Mouse (Mus musculus) heart, embryonic 10.5 days (tissue): ENCODE measurements around the gene Wfikkn2. TPM values are rescaled to one million over a fixed set of nuclear protein-coding genes. Genes with fewer than 3 reads are reported as not detected.

Experiments
- DNase-seq: peaks from one replicate; pipeline ENCODE4 v3.0.0-alpha.2; 2017; ENCODE audit warnings: low spot score
- H3K27ac ChIP-seq: fragments of 300-500 bp; sonication (generic); 2 replicates; pipeline ENCODE4 v1.5.1; 2016; ENCODE audit warnings: mild to moderate bottlenecking
- H3K27me3 ChIP-seq: fragments of 300-500 bp; sonication (generic); 2 replicates; pipeline ENCODE4 v1.6.1; 2016; ENCODE audit warnings: mild to moderate bottlenecking; ENCODE audit not compliant: poor library complexity, insufficient read depth, severe bottlenecking
- H3K36me3 ChIP-seq: fragments of 300-500 bp; sonication (generic); 2 replicates; pipeline ENCODE4 v1.6.1; 2016; ENCODE audit warnings: mild to moderate bottlenecking, moderate library complexity
- H3K4me1 ChIP-seq: fragments of 300-500 bp; sonication (generic); 2 replicates; pipeline ENCODE4 v1.6.1; 2016; ENCODE audit warnings: mild to moderate bottlenecking
- H3K4me3 ChIP-seq: fragments of 300-500 bp; sonication (generic); 2 replicates; pipeline ENCODE4 v1.5.1; 2016; ENCODE audit warnings: mild to moderate bottlenecking, moderate library complexity
- H3K9me3 ChIP-seq: fragments of 300-500 bp; sonication (generic); 2 replicates; pipeline ENCODE4 v1.6.1; 2016; ENCODE audit warnings: mild to moderate bottlenecking, moderate library complexity
- WGBS: fragments of 180-500 bp; shearing (Covaris S2); methylation state at CpG from one replicate; pipeline ENCODE4 v1.1.7; 2016; 5-methylcytosine and 5-hydroxymethylcytosine counted together
- polyA plus RNA-seq: library from polyadenylated mRNA; unstranded; fragments of >200 nt; fragmentation: Nextera tagmentation; extraction: Ambion mirVana; gene quantifications from 2 replicates; pipeline ENCODE4 v1.2.1, GENCODE M21; 2016

Wfikkn2 gene
- polyA plus RNA-seq, 1 experiment from 2014 or later, result 0.59 TPM

GRCm38 (mm10) chr11:94210191-94211086, 35.4 kb downstream of the Wfikkn2 start:
- DNase-seq, result peak; percentile 99
- whole genome bisulfite sequencing, result under 1% methylated on average over 50 of the region's 56 CpGs
- Histone ChIP-seq H3K27me3 (no peaks in the 10 kb centered on the region), H3K27ac (peak overlapping the region; percentile 99), H3K36me3 (peaks cover 14% of the 10 kb centered on the region), H3K4me3 (peak overlapping the region; percentile 97), H3K9me3 (no peaks in the 10 kb centered on the region), H3K4me1 (peaks cover 18% of the 10 kb centered on the region)

DNA sequence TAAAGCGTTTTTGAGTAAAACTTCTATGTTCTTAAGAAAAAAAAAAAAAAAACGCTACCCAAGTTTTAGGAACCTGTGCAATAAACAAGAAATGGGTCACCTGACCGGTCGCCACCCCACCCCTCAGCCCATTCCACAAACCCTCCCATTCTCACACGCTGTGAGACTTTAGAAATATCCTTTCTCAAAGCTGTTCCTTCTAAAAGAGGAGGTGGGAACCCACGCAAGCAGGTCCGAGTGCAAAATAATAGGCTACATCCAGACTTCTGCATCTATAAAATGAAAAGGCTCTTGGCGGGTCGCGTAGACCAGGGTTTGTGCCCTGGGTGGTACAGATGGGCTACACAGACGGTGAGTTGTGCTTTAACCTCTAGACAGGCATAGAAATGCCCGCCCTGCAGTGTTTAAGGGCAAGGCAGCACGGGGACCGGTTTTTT, 36.1 kb downstream of the Wfikkn2 start:
- Histone ChIP-seq H3K9me3 (no peaks in the 10 kb centered on the region), H3K4me1 (peaks cover 18% of the 10 kb centered on the region), H3K27ac (peak overlapping the region; percentile 99), H3K4me3 (peak overlapping the region; percentile 97), H3K36me3 (peaks cover 14% of the 10 kb centered on the region), H3K27me3 (no peaks in the 10 kb centered on the region)
- WGBS, result 3% methylated on average over 14 of the region's 14 CpGs
- no peak for DNase-seq

GRCm38 (mm10) chr11:94208811-94209675, 36.8 kb downstream of the Wfikkn2 start:
- peaks cover 8% of the 10 kb centered on the region for H3K36me3 ChIP-seq
- H3K4me3 ChIP-seq, result peak overlapping the region; percentile 97; the same call in 1 of the 2 replicates
- no peaks in the 10 kb centered on the region for H3K9me3 ChIP-seq
- H3K27ac ChIP-seq, result peak overlapping the region; percentile 99; the same call in 1 of the 2 replicates
- peaks cover 14% of the 10 kb centered on the region for H3K4me1 ChIP-seq
- 43% methylated on average over 8 of the region's 8 CpGs for WGBS
- no peaks in the 10 kb centered on the region for H3K27me3 ChIP-seq
- DNase-seq, result no peak

DNA sequence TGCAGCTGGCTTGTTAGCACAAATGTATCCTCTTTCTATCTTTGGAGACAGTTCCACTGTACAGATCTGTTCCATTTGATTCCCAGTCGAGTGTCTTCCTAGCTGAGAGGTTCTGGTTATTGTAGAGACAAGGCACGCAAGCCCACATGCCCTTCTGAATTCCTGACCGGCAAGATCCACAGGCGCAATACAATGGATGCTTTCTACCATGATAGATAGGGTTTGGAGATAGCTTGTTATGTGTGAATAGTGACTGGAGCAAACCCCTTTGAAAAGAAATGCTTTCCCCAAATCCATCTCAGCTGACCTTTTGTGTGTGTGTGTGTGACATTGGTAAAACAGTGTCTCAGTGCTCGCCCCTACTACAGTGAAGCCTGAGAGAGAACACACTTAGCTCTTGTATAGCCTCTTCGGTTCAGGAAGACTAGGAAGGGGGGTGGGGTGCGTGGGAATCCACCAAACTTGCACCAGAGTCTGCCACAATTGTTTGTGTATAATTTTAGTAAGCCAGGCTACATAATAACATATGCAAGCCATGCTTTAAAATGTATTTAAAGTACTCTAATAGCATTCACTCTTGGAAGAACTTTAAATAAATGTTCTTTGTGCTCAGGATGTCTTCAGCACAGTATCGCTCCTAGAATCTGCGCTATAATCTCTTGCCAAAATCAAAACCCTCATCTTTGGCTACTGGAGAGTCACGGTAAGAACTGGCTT, 39.2 kb downstream of the Wfikkn2 start:
- WGBS, result 70% methylated on average over 10 of the region's 10 CpGs
- Histone ChIP-seq H3K4me3 (no peak overlapping the region), H3K36me3 (no peaks in the 10 kb centered on the region), H3K4me1 (peaks cover 4% of the 10 kb centered on the region; the same call in 1 of the 2 replicates), H3K27me3 (no peaks in the 10 kb centered on the region), H3K27ac (no peak overlapping the region), H3K9me3 (no peaks in the 10 kb centered on the region)
- no peak for DNase-seq

GRCm38 (mm10) chr11:94203066-94203465, 42.7 kb downstream of the Wfikkn2 start:
- no peak for DNase-seq
- Histone ChIP-seq H3K4me3 (no peak overlapping the region), H3K4me1 (peaks cover 7% of the 10 kb centered on the region; the same call in 1 of the 2 replicates), H3K27me3 (no peaks in the 10 kb centered on the region), H3K9me3 (no peaks in the 10 kb centered on the region), H3K27ac (no peak overlapping the region), H3K36me3 (no peaks in the 10 kb centered on the region)
- 80% methylated on average over 3 of the region's 3 CpGs for WGBS

- H3K9me3 ChIP-seq, result no peaks in the 10 kb centered on the region
- no peak overlapping the region for H3K4me3 ChIP-seq
- 85% methylated on average over 5 of the region's 5 CpGs for WGBS
- H3K36me3 ChIP-seq, result no peaks in the 10 kb centered on the region
- H3K27ac ChIP-seq, result no peak overlapping the region
- H3K4me1 ChIP-seq, result peaks cover 7% of the 10 kb centered on the region; the same call in 1 of the 2 replicates
- H3K27me3 ChIP-seq, result no peaks in the 10 kb centered on the region
- no peak for DNase-seq
Measured at GRCm38 (mm10) chr11:94202106-94202505, 43.7 kb downstream of the Wfikkn2 start.

GRCm38 (mm10) chr11:94200422-94200821, 45.4 kb downstream of the Wfikkn2 start:
- Histone ChIP-seq H3K27ac (no peak overlapping the region), H3K4me3 (no peak overlapping the region), H3K36me3 (no peaks in the 10 kb centered on the region), H3K9me3 (no peaks in the 10 kb centered on the region), H3K4me1 (peaks cover 12% of the 10 kb centered on the region; the same call in 1 of the 2 replicates), H3K27me3 (no peaks in the 10 kb centered on the region)
- WGBS, result 55% methylated on average over 4 of the region's 4 CpGs
- no peak for DNase-seq

DNA sequence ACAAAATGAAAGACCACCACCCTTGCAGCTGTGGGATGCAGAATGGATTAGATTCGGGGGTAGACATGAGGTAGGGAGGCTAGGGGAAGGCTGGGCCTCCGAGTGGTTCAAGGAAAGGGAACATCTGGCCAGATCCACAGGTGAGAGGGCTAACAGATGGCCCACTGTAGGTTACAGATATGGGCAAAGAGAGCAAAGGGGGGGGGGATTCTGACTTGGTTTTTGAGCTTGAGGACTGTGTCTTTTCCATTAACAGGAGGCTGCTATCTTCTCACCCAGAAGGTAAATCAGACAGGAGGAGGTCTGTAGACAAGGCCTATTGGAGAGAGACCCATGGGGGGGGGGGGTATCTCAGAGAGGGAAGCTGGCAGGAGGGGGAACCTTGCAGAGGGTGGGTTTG, 46.0 kb downstream of the Wfikkn2 start:
- peaks cover 12% of the 10 kb centered on the region; the same call in 1 of the 2 replicates for H3K4me1 ChIP-seq
- WGBS, result 59% methylated on average over 2 of the region's 2 CpGs
- no peaks in the 10 kb centered on the region for H3K36me3 ChIP-seq
- no peak overlapping the region for H3K27ac ChIP-seq
- no peaks in the 10 kb centered on the region for H3K27me3 ChIP-seq
- H3K4me3 ChIP-seq, result no peak overlapping the region
- H3K9me3 ChIP-seq, result no peaks in the 10 kb centered on the region
- no peak for DNase-seq

- no peak overlapping the region for H3K4me3 ChIP-seq
- peaks cover 12% of the 10 kb centered on the region; the same call in 1 of the 2 replicates for H3K4me1 ChIP-seq
- no peaks in the 10 kb centered on the region for H3K27me3 ChIP-seq
- H3K27ac ChIP-seq, result no peak overlapping the region
- DNase-seq, result no peak
- 80% methylated on average over 7 of the region's 7 CpGs for WGBS
- H3K36me3 ChIP-seq, result no peaks in the 10 kb centered on the region
- no peaks in the 10 kb centered on the region for H3K9me3 ChIP-seq
Measured at GRCm38 (mm10) chr11:94198405-94199146, 47.2 kb downstream of the Wfikkn2 start.

DNA sequence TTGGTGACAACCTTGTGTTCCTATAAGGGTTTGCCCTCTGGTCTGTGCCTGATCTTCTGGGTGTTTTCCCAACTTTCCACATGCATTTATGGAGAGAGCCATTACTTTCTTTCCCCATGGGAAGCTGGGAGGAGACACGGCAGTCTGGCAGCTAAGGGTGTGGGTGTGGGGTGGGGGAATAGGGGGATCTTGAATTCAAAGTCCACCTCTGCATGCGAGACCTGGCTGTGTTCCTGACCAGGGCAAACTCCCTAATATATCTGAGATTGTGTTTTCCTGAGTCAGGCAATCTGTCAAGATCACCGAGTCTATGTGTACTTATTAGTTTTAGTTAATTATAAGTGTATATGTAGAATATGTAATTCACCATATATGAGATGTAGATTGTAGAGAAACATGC, 49.5 kb downstream of the Wfikkn2 start:
- H3K9me3 ChIP-seq, result no peaks in the 10 kb centered on the region
- no peak overlapping the region for H3K4me3 ChIP-seq
- no peak for DNase-seq
- 74% methylated on average over 3 of the region's 3 CpGs for WGBS
- no peak overlapping the region for H3K27ac ChIP-seq
- H3K27me3 ChIP-seq, result no peaks in the 10 kb centered on the region
- H3K36me3 ChIP-seq, result no peaks in the 10 kb centered on the region
- peaks cover 14% of the 10 kb centered on the region; the same call in 1 of the 2 replicates for H3K4me1 ChIP-seq

- Histone ChIP-seq H3K9me3 (no peaks in the 10 kb centered on the region), H3K4me3 (no peak overlapping the region), H3K36me3 (no peaks in the 10 kb centered on the region), H3K27me3 (no peaks in the 10 kb centered on the region), H3K4me1 (peaks cover 30% of the 10 kb centered on the region), H3K27ac (no peak overlapping the region)
- no peak for DNase-seq
- WGBS, result 69% methylated on average over 2 of the region's 2 CpGs
Measured at GRCm38 (mm10) chr11:94193109-94193508, 52.7 kb downstream of the Wfikkn2 start.

DNA sequence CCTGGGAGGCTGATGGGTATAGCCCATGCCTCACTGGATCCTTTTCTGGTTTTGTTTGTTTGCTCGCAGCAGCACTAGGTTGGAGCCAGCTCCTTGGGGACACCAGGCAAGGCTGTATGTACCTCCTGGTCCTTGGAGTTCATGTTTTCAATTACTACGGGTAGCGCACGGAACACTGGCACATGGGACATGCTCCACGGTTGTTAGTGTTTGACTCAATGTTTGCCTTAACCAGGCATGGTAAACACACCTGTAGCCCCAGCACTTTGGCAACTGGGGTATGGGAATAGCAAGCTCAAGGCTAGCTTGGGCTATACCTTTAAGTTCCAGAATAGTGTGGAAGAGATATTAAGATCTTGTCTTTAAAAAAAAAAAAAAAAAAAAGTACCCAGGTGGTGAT, 55.1 kb downstream of the Wfikkn2 start:
- Histone ChIP-seq H3K9me3 (no peaks in the 10 kb centered on the region), H3K36me3 (no peaks in the 10 kb centered on the region), H3K4me1 (peaks cover 22% of the 10 kb centered on the region), H3K27me3 (no peaks in the 10 kb centered on the region), H3K4me3 (no peak overlapping the region), H3K27ac (peak overlapping the region; percentile 44; the same call in 1 of the 2 replicates)
- 93% methylated on average over 5 of the region's 5 CpGs for WGBS
- no peak for DNase-seq
